Mouse (Mus musculus): ENCODE data around the gene Ap1b1. TPM values are rescaled to one million over a fixed set of nuclear protein-coding genes. Genes with fewer than 3 reads are reported as not detected.

Gene Ap1b1
- total and polyA plus RNA-seq, 3 experiments = 38.6 to 57.8 (median 44.2) TPM

DNA sequence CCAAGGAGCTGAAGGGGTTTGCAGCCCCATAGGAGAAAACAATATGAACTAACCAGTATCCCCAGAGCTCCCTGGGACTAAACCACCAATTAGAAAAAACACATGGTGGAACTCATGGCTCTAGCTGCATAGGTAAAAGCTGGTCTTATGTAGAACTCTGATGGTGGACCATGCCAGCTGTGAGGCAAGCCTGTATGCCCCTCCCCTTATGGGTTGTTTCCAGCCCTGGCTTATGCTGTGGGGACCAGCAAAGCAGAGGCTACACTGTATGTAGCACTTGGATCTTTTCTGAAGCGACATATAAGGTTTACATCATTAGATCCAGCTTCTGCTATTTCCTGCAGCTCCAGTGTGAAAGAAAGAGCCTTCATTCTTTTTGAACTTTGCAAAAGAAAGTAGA is 20.6 kb downstream of the Ap1b1 start:
- H3K27ac ChIP-seq (ENCODE audit: insufficient read depth, low read depth) = no peak overlapping the region
- dilution Hi-C loops (cut with MboI; ENCODE audit: extremely low pct_ligation_motif_present, extremely low pct_unique_long_range_greater_than_20kb, low sequenced_read_pairs) = no loop called here
- in situ Hi-C loops (cut with MboI; ENCODE audit: low pct_ligation_motif_present, low pct_unique_long_range_greater_than_20kb, low sequenced_read_pairs) = no loop called here

DNA sequence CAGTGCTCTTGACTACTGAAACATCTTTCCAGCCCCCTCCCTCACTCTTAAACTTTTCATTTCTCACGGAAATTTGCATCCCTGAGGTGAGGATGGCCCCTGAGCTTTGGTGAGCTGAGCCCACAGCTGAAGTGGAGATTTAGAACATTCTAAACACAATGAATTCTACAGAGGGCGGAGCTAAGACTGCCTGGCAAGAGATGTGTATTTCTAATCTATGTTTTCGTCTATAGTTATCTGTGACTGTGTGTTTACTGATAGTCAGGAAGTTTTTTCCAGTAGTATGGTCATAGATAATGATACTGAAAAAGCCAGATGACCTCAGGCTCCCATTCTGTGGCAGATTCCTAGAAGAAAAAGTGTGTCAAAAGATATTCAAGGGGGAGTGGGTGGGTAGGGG is 22.2 kb downstream of the Ap1b1 start:
- in situ Hi-C loops (cut with MboI; ENCODE audit: low pct_ligation_motif_present, low pct_unique_long_range_greater_than_20kb, low sequenced_read_pairs) = no loop called here
- H3K27ac ChIP-seq (ENCODE audit: insufficient read depth, low read depth) = no peak overlapping the region
- no peak overlapping the region for H3K9ac ChIP-seq (ENCODE audit: insufficient read depth, low read depth)
- no peaks in the 10 kb centered on the region for H3K79me2 ChIP-seq (replicated peaks; ENCODE audit: control insufficient read depth, extremely low read depth, insufficient read depth, poor library complexity, severe bottlenecking)
- TF ChIP-seq EP300 (IDR thresholded peaks at IDR 0.05; ENCODE audit: low read length) (no peak), MXI1 (IDR thresholded peaks at IDR 0.05; ENCODE audit: low read depth, low read length) (no peak), ZMIZ1 (IDR thresholded peaks at IDR 0.05; ENCODE audit: low read depth, low read length) (no peak), MEF2A (IDR thresholded peaks at IDR 0.05; ENCODE audit: borderline replicate concordance, low read depth, low read length) (no peak), ZNF384 (IDR thresholded peaks at IDR 0.05; ENCODE audit: low read depth, low read length) (no peak)
- no peak overlapping the region for H3K4me3 ChIP-seq (replicated peaks in 1 of 3; ENCODE audit: low read depth in 2 of 3, low read length in 2 of 3, poor library complexity in 1 of 3)
- H3K27me3 ChIP-seq (replicated peaks) = no peaks in the 10 kb centered on the region
- dilution Hi-C loops (cut with MboI; ENCODE audit: extremely low pct_ligation_motif_present, extremely low pct_unique_long_range_greater_than_20kb, low sequenced_read_pairs) = no loop called here
- peaks cover 8 to 54% of the 10 kb centered on the region in 2 experiments; a peak in 3 of 4 replicates for H3K4me1 ChIP-seq (ENCODE audit: control insufficient read depth in 1 of 2, insufficient read depth in 2 of 2)
- no peak overlapping the region for H3K4me2 ChIP-seq (ENCODE audit: insufficient read depth, low read depth, poor library complexity, severe bottlenecking)
- no peak for DNase-seq (ENCODE audit: extremely low read depth)
- H3K9me3 ChIP-seq (replicated peaks; ENCODE audit: low read length) = no peaks in the 10 kb centered on the region
- H3K36me3 ChIP-seq (replicated peaks in 1 of 2; ENCODE audit: control insufficient read depth in 1 of 2, insufficient read depth in 1 of 2, low read length in 1 of 2) = peaks cover 15 to 39% of the 10 kb centered on the region in 2 experiments

More for the DNA sequence above, 20.6 kb downstream of the Ap1b1 start:
- Histone ChIP-seq H3K4me3 (replicated peaks in 1 of 3; ENCODE audit: low read depth in 2 of 3, low read length in 2 of 3, poor library complexity in 1 of 3) (no peak overlapping the region), H3K9me3 (replicated peaks; ENCODE audit: low read length) (no peaks in the 10 kb centered on the region), H3K27me3 (replicated peaks) (no peaks in the 10 kb centered on the region), H3K36me3 (replicated peaks in 1 of 2; ENCODE audit: control insufficient read depth in 1 of 2, insufficient read depth in 1 of 2, low read length in 1 of 2) (peaks cover 6 to 36% of the 10 kb centered on the region in 2 experiments), H3K4me2 (ENCODE audit: insufficient read depth, low read depth, poor library complexity, severe bottlenecking) (no peak overlapping the region), H3K9ac (ENCODE audit: insufficient read depth, low read depth) (no peak overlapping the region), H3K79me2 (replicated peaks; ENCODE audit: control insufficient read depth, extremely low read depth, insufficient read depth, poor library complexity, severe bottlenecking) (no peaks in the 10 kb centered on the region), H3K4me1 (ENCODE audit: control insufficient read depth in 1 of 2, insufficient read depth in 2 of 2) (peaks cover 8 to 42% of the 10 kb centered on the region in 2 experiments; a peak in 3 of 4 replicates)
- TF ChIP-seq POLR2A (IDR thresholded peaks at IDR 0.05; ENCODE audit: low read depth, low read length) (no peak), MXI1 (IDR thresholded peaks at IDR 0.05; ENCODE audit: low read depth, low read length) (no peak), MAX (IDR thresholded peaks at IDR 0.05; ENCODE audit: low read length) (no peak), EP300 (IDR thresholded peaks at IDR 0.05; ENCODE audit: low read length) (no peak), RAD21 (IDR thresholded peaks at IDR 0.05; ENCODE audit: low read depth, low read length) (no peak), MAZ (IDR thresholded peaks at IDR 0.05; ENCODE audit: low read depth, low read length) (no peak), TCF12 (IDR thresholded peaks at IDR 0.05; ENCODE audit: low read depth, low read length) (no peak), JUND (conservative IDR thresholded peaks at IDR 0.05; ENCODE audit: low read depth, low read length) (no peak)
- no peak for DNase-seq (ENCODE audit: extremely low read depth)

DNA sequence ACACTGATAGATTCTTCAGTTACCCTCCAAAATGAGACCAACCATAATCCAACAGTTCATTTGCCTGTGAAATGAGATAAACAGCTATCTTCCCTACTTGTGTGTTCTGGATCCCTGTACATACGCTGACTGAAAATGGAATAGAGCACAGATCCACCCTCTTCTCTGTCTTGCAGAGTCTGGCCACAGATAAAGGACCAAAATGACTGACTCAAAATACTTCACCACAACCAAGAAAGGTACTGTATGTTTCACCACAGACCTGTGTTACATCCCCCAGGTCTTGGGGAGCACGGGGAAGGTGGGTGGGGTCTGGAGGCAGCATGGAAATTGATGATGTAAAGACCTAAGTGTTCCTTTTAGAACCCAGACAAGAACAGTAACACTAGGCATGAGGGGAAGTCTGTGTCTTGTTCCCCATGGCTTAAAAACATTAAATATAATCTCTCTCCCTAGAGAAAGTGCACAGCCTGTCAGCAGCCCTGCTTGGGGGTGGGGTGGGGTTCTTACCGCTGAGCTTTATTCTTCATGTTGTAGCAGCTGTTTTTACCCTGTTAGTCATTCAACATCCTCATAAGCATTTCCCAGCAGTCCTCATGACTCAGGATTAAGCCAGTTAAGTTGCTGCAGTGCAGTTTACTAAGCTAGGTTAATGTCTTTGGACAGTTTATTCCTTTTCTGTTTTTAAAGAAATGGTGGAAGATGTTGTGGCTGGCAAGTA is 22.9 kb downstream of the Ap1b1 start:
- in situ Hi-C loops (cut with MboI; ENCODE audit: low pct_ligation_motif_present, low pct_unique_long_range_greater_than_20kb, low sequenced_read_pairs) (no loop called here), dilution Hi-C loops (cut with MboI; ENCODE audit: extremely low pct_ligation_motif_present, extremely low pct_unique_long_range_greater_than_20kb, low sequenced_read_pairs) (no loop called here)
- Histone ChIP-seq H3K79me2 (replicated peaks; ENCODE audit: control insufficient read depth, extremely low read depth, insufficient read depth, poor library complexity, severe bottlenecking) (no peaks in the 10 kb centered on the region), H3K9ac (ENCODE audit: insufficient read depth, low read depth) (no peak overlapping the region), H3K27ac (ENCODE audit: insufficient read depth, low read depth) (no peak overlapping the region), H3K4me1 (ENCODE audit: control insufficient read depth in 1 of 2, insufficient read depth in 2 of 2) (peaks cover 8 to 58% of the 10 kb centered on the region in 2 experiments; a peak in 3 of 4 replicates), H3K27me3 (replicated peaks) (no peaks in the 10 kb centered on the region), H3K9me3 (replicated peaks; ENCODE audit: low read length) (no peaks in the 10 kb centered on the region), H3K4me3 (replicated peaks in 1 of 3; ENCODE audit: low read depth in 2 of 3, low read length in 2 of 3, poor library complexity in 1 of 3) (peak overlapping the region in 1 of 3 experiments; percentile 7), H3K36me3 (replicated peaks in 1 of 2; ENCODE audit: control insufficient read depth in 1 of 2, insufficient read depth in 1 of 2, low read length in 1 of 2) (peaks cover 21 to 46% of the 10 kb centered on the region in 2 experiments), H3K4me2 (ENCODE audit: insufficient read depth, low read depth, poor library complexity, severe bottlenecking) (no peak overlapping the region)
- TF ChIP-seq ZKSCAN1 (IDR thresholded peaks at IDR 0.05; ENCODE audit: borderline replicate concordance, low read depth, low read length) (no peak), CHD2 (IDR thresholded peaks at IDR 0.05; ENCODE audit: low read length) (no peak), RAD21 (IDR thresholded peaks at IDR 0.05; ENCODE audit: low read depth, low read length) (no peak), RCOR1 (conservative IDR thresholded peaks at IDR 0.05; ENCODE audit: low read depth, low read length) (no peak), USF1 (IDR thresholded peaks at IDR 0.05; ENCODE audit: low read depth, low read length) (no peak), SMC3 (IDR thresholded peaks at IDR 0.05; ENCODE audit: low read depth, low read length) (no peak), POLR2A (IDR thresholded peaks at IDR 0.05; ENCODE audit: low read depth, low read length) (no peak)
- no peak for DNase-seq (ENCODE audit: extremely low read depth)

All from CH12.LX (cell line).